Mouse (Mus musculus) neural tube, embryonic 14.5 days (tissue): ENCODE measurements around the gene Myo5c. TPM values are rescaled to one million over a fixed set of nuclear protein-coding genes. Genes with fewer than 3 reads are reported as not detected.

Experiments
- ATAC-seq: fragments of 200-750 bp; cut with Nextera tagmentation; 2 replicates; pipeline ENCODE4 v1.8.0; 2017; ENCODE audit warnings: low read depth, mild to moderate bottlenecking, moderate TSS enrichment, moderate library complexity
- H3K27ac ChIP-seq: fragments of 300-500 bp; sonication (generic); 2 replicates; pipeline ENCODE4 v1.5.1; 2014; ENCODE audit warnings: low read depth, mild to moderate bottlenecking, control low read depth, low read length, moderate library complexity, mixed read lengths
- H3K27me3 ChIP-seq: fragments of 300-500 bp; sonication (generic); 2 replicates; pipeline ENCODE4 v1.6.1; 2014; ENCODE audit warnings: low read length; ENCODE audit not compliant: control insufficient read depth, insufficient read depth
- H3K36me3 ChIP-seq: fragments of 300-500 bp; sonication (generic); 2 replicates; pipeline ENCODE4 v1.6.1; 2014; ENCODE audit warnings: low read length, mixed read lengths; ENCODE audit not compliant: control insufficient read depth, insufficient read depth
- H3K4me1 ChIP-seq: fragments of 300-500 bp; sonication (generic); 2 replicates; pipeline ENCODE4 v1.6.1; 2014; ENCODE audit warnings: low read length; ENCODE audit not compliant: control insufficient read depth, insufficient read depth
- H3K4me2 ChIP-seq: fragments of 300-500 bp; sonication (generic); 2 replicates; pipeline ENCODE4 v1.6.1; 2014; ENCODE audit warnings: mild to moderate bottlenecking, low read depth, low read length, control low read depth
- H3K4me3 ChIP-seq: fragments of 300-500 bp; sonication (generic); 2 replicates; pipeline ENCODE4 v1.5.1; 2014; ENCODE audit warnings: low read depth, low read length, control low read depth, mixed read lengths
- H3K9ac ChIP-seq: fragments of 300-500 bp; sonication (generic); replicated peaks from 2 replicates; pipeline ENCODE4 v1.6.1; 2014; ENCODE audit warnings: low read depth, mild to moderate bottlenecking, control low read depth, low read length, mixed read lengths
- H3K9me3 ChIP-seq: fragments of 300-500 bp; sonication (generic); 2 replicates; pipeline ENCODE4 v1.6.1; 2016; ENCODE audit warnings: low read length; ENCODE audit not compliant: control insufficient read depth
- WGBS: fragments of 180-500 bp; shearing (Covaris S2); extraction: QIAGEN DNeasy Blood & Tissue Kit; methylation state at CpG from one replicate; pipeline ENCODE4 v1.1.7; 2014; 5-methylcytosine and 5-hydroxymethylcytosine counted together
- polyA plus RNA-seq: library from polyadenylated mRNA; unstranded; fragments of >200 nt; fragmentation: Nextera tagmentation; extraction: Ambion mirVana; gene quantifications from 2 replicates; pipeline ENCODE4 v1.2.1, GENCODE M21; 2014

Myo5c gene
- polyA plus RNA-seq, 1 experiment from 2014 or later, result 0.84 TPM

- Histone ChIP-seq H3K4me1 (0 out of 2 replicates have a peak, but pooled peaks cover 3% of the 10 kb centered on the region), H3K4me3 (no peak overlapping the region), H3K27me3 (no peaks in the 10 kb centered on the region), H3K9me3 (no peaks in the 10 kb centered on the region), H3K9ac (no peak overlapping the region), H3K4me2 (no peak overlapping the region), H3K36me3 (no peaks in the 10 kb centered on the region), H3K27ac (no peak overlapping the region)
- no peak for ATAC-seq
- WGBS, result 70% methylated on average over 5 of the region's 5 CpGs
Observed at GRCm38 (mm10) chr9:75308621-75309020, 76.8 kb downstream of the Myo5c start.

DNA sequence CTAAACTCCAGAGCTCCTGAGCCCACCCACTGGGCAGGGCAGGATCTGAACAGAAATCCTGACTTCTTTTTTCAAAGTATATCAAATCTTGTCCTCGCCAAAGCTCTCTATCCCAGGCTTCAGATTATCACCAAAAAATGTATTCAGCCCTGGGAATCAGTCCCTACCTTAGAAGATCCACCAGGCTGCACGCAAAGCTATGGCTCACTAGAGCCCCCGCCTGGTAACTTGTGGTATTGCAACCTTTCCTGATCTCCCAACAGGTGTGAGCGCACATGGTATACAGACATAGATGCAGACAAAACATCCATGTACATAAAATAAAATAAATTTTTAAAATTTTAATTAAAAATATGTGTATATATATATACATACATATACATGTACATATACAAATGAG is 80.2 kb downstream of the Myo5c start:
- no peak overlapping the region for H3K4me3 ChIP-seq
- no peaks in the 10 kb centered on the region for H3K9me3 ChIP-seq
- H3K4me1 ChIP-seq, result peaks cover 15% of the 10 kb centered on the region; the same call in 1 of the 2 replicates
- H3K36me3 ChIP-seq, result no peaks in the 10 kb centered on the region
- H3K9ac ChIP-seq, result no peak overlapping the region
- no peak overlapping the region for H3K27ac ChIP-seq
- WGBS, result 17% methylated on average over 4 of the region's 4 CpGs
- H3K27me3 ChIP-seq, result no peaks in the 10 kb centered on the region
- no peak for ATAC-seq
- H3K4me2 ChIP-seq, result no peak overlapping the region

GRCm38 (mm10) chr9:75313138-75313831 is 81.5 kb downstream of the Myo5c start:
- Histone ChIP-seq H3K27ac (peak overlapping the region; percentile 91), H3K4me2 (peak overlapping the region; percentile 82), H3K9me3 (no peaks in the 10 kb centered on the region), H3K4me3 (peak overlapping the region; percentile 48), H3K27me3 (no peaks in the 10 kb centered on the region), H3K9ac (peak overlapping the region; percentile 61), H3K4me1 (peaks cover 15% of the 10 kb centered on the region; the same call in 1 of the 2 replicates), H3K36me3 (no peaks in the 10 kb centered on the region)
- peak; percentile 39 for ATAC-seq
- 26% methylated on average over 11 of the region's 11 CpGs for WGBS

- Histone ChIP-seq H3K9me3 (no peaks in the 10 kb centered on the region), H3K36me3 (no peaks in the 10 kb centered on the region), H3K9ac (peak overlapping the region; percentile 61), H3K4me2 (peak overlapping the region; percentile 82), H3K4me1 (peaks cover 15% of the 10 kb centered on the region; the same call in 1 of the 2 replicates), H3K27ac (peak overlapping the region; percentile 91), H3K27me3 (no peaks in the 10 kb centered on the region), H3K4me3 (peak overlapping the region; percentile 48)
- 0% methylated on average over 51 of the region's 52 CpGs for WGBS
- ATAC-seq, result peak; percentile 88
Observed at GRCm38 (mm10) chr9:75313832-75314516, 82.2 kb downstream of the Myo5c start.

- Histone ChIP-seq H3K9me3 (no peaks in the 10 kb centered on the region), H3K27me3 (no peaks in the 10 kb centered on the region), H3K36me3 (no peaks in the 10 kb centered on the region), H3K9ac (peak overlapping the region; percentile 61), H3K4me2 (peak overlapping the region; percentile 82), H3K4me3 (peak overlapping the region; percentile 48), H3K4me1 (peaks cover 15% of the 10 kb centered on the region; the same call in 1 of the 2 replicates), H3K27ac (peak overlapping the region; percentile 91)
- ATAC-seq, result peak; percentile 22
- 2% methylated on average over 22 of the region's 22 CpGs for WGBS
Observed at GRCm38 (mm10) chr9:75314517-75315105, 82.8 kb downstream of the Myo5c start.

- H3K9ac ChIP-seq, result peak overlapping the region; percentile 61; the same call in 1 of the 2 replicates
- ATAC-seq, result no peak
- 66% methylated on average over 3 of the region's 3 CpGs for WGBS
- H3K9me3 ChIP-seq, result no peaks in the 10 kb centered on the region
- H3K27me3 ChIP-seq, result no peaks in the 10 kb centered on the region
- peak overlapping the region; percentile 82 for H3K4me2 ChIP-seq
- H3K4me1 ChIP-seq, result peaks cover 15% of the 10 kb centered on the region; the same call in 1 of the 2 replicates
- no peak overlapping the region for H3K27ac ChIP-seq
- H3K36me3 ChIP-seq, result no peaks in the 10 kb centered on the region
- H3K4me3 ChIP-seq, result peak overlapping the region; percentile 48
Observed at GRCm38 (mm10) chr9:75315238-75315637, 83.4 kb downstream of the Myo5c start.

DNA sequence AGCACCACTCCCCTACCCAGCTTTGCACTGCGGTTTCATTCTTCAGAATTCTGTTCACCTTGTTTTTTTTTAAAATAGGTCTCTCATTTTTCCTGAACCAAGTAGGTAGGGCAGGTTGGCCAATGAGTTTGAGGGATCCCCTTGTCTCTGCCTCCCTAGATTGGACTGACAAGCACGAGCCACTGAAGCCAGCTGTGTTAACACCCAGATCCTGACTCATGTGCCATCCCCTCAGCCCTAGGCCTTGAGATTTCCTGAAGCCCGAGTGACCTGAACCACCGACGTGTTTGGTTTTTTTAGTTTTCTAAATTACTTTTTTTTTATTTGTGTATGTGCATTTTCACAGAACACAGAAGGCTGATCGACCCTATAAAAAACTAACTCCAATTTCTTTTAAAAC is 85.0 kb downstream of the Myo5c start:
- Histone ChIP-seq H3K4me1 (peaks cover 15% of the 10 kb centered on the region; the same call in 1 of the 2 replicates), H3K27ac (no peak overlapping the region), H3K36me3 (no peaks in the 10 kb centered on the region), H3K9me3 (no peaks in the 10 kb centered on the region), H3K4me3 (no peak overlapping the region), H3K27me3 (no peaks in the 10 kb centered on the region), H3K9ac (no peak overlapping the region), H3K4me2 (no peak overlapping the region)
- no peak for ATAC-seq
- 96% methylated on average over 6 of the region's 6 CpGs for WGBS

DNA sequence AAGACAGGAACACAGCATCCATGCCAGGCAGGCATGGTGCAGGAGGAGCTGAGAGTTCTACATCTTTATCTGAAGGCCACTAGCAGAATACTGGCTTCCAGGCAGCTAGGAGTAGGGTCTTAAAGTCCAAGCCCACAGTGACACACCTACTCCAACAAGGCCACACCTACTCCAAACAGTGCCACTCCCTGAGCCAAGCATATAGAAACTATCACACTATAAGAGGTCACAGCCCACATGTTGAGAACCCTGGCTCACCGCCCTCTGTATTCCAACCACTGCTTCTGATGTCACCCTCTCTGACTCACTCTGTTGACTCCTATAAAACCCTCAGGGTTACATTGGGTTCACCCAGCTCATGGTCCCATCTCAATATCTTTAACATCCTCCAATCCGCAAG is 86.4 kb downstream of the Myo5c start:
- Histone ChIP-seq H3K27me3 (no peaks in the 10 kb centered on the region), H3K9ac (no peak overlapping the region), H3K9me3 (no peaks in the 10 kb centered on the region), H3K4me2 (no peak overlapping the region), H3K27ac (no peak overlapping the region), H3K4me3 (no peak overlapping the region), H3K36me3 (no peaks in the 10 kb centered on the region), H3K4me1 (peaks cover 15% of the 10 kb centered on the region; the same call in 1 of the 2 replicates)
- ATAC-seq, result no peak
- WGBS, result 98% methylated on average over 2 of the region's 2 CpGs

DNA sequence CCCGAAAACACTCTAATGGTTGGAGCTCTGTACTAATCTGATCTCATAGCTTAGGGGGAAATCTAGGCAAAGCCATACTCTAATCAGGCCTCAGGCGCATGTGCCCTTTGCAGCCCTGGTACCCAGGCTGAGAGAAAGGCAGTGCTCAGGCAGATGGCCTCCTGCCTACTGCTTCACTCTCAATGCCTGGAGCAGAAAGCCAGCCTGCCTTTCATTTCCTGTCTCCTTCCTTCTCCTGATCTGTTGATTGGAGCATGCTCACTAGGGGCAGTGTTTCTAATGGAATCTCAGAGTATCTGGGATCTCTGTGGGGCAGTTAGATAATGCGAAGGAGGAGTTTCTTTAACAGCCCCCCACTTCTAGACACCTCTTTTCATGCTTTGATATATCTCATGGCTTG is 87.5 kb downstream of the Myo5c start:
- H3K4me3 ChIP-seq, result no peak overlapping the region
- no peaks in the 10 kb centered on the region for H3K27me3 ChIP-seq
- no peak for ATAC-seq
- no peak overlapping the region for H3K4me2 ChIP-seq
- peaks cover 11% of the 10 kb centered on the region; the same call in 1 of the 2 replicates for H3K4me1 ChIP-seq
- no peaks in the 10 kb centered on the region for H3K9me3 ChIP-seq
- H3K9ac ChIP-seq, result no peak overlapping the region
- no peak overlapping the region for H3K27ac ChIP-seq
- no peaks in the 10 kb centered on the region for H3K36me3 ChIP-seq
- WGBS, result 89% methylated on average over 3 of the region's 3 CpGs
